Mouse (Mus musculus) MEL (cell line): ENCODE measurements around the gene Chd6. TPM values are rescaled to one million over a fixed set of nuclear protein-coding genes. Genes with fewer than 3 reads are reported as not detected.

ENCODE experiments used
- DNase-seq: peaks from one replicate; pipeline ENCODE4 v3.0.0; 2011; ENCODE audit warnings: low read depth, low spot score
- H3K27ac ChIP-seq: 2 replicates; pipeline ENCODE4 v1.5.1; 2012; ENCODE audit warnings: low read depth, mild to moderate bottlenecking, control low read depth, low read length, moderate library complexity; ENCODE audit not compliant: control insufficient read depth
- H3K27me3 ChIP-seq, 2 experiments: fragments of 150-350 bp in 1 of 2; sonication (generic) in 1 of 2; 2 replicates each; pipeline ENCODE4 v1.6.1; 2012; ENCODE audit warnings: low read length in 2 of 2, mild to moderate bottlenecking in 2 of 2, improper control_type of control experiment in 1 of 2, moderate library complexity in 1 of 2; ENCODE audit not compliant: insufficient read depth in 2 of 2, control insufficient read depth in 1 of 2
- H3K36me3 ChIP-seq, 2 experiments: 2 replicates each; pipeline ENCODE4 v1.6.1; 2012 to 2014; ENCODE audit warnings: low read length in 2 of 2, improper control_type of control experiment in 1 of 2, inconsistent platforms in 1 of 2, mild to moderate bottlenecking in 1 of 2; ENCODE audit not compliant: insufficient read depth in 2 of 2, control insufficient read depth in 1 of 2
- H3K4me1 ChIP-seq, 2 experiments: fragments of 150-350 bp in 1 of 2; sonication (generic) in 1 of 2; 2 replicates each; pipeline ENCODE4 v1.6.1; 2012; ENCODE audit warnings: low read length in 2 of 2, improper control_type of control experiment in 1 of 2, mild to moderate bottlenecking in 1 of 2; ENCODE audit not compliant: insufficient read depth in 2 of 2, control insufficient read depth in 1 of 2
- H3K4me3 ChIP-seq, 2 experiments: fragments of 150-350 bp in 1 of 2; sonication (generic) in 1 of 2; 2 replicates each; pipeline ENCODE4 v1.5.1; 2012; ENCODE audit warnings: low read depth in 2 of 2, low read length in 2 of 2, mild to moderate bottlenecking in 2 of 2, moderate library complexity in 2 of 2, control low read depth in 1 of 2, improper control_type of control experiment in 1 of 2; ENCODE audit not compliant: control insufficient read depth in 1 of 2, insufficient read depth in 1 of 2
- H3K79me2 ChIP-seq: 2 replicates; pipeline ENCODE4 v1.6.1; 2012; ENCODE audit warnings: mild to moderate bottlenecking, low read length, moderate library complexity; ENCODE audit not compliant: control insufficient read depth, poor library complexity, insufficient read depth
- H3K9ac ChIP-seq: 2 replicates; pipeline ENCODE4 v1.6.1; 2012; ENCODE audit warnings: low read depth, mild to moderate bottlenecking, control low read depth, low read length, moderate library complexity; ENCODE audit not compliant: control insufficient read depth, poor library complexity, severe bottlenecking
- H3K9me3 ChIP-seq: fragments of 150-350 bp; sonication (generic); replicated peaks from 2 replicates; pipeline ENCODE4 v1.6.1; 2012; ENCODE audit warnings: mild to moderate bottlenecking, low read length, improper control_type of control experiment, moderate library complexity; ENCODE audit not compliant: insufficient read depth
- BHLHE40 ChIP-seq: IDR thresholded peaks from 2 replicates; pipeline ENCODE4 v1.6.1; 2012; ENCODE audit warnings: low read depth, mild to moderate bottlenecking, inconsistent platforms, low read length, improper control_type of control experiment, borderline replicate concordance
- CHD1 ChIP-seq: IDR thresholded peaks from 2 replicates; pipeline ENCODE4 v1.6.1; 2012; ENCODE audit warnings: low read depth, mild to moderate bottlenecking, inconsistent platforms, low read length, improper control_type of control experiment
- CTCF ChIP-seq, 3 experiments: IDR thresholded peaks in 2 of 3; conservative IDR thresholded peaks in 1 of 3; 2 replicates each; pipeline ENCODE4 v1.5.1; 2011 to 2012; ENCODE audit warnings: low read length in 3 of 3, low read depth in 2 of 3, mild to moderate bottlenecking in 2 of 3, improper control_type of control experiment in 1 of 3, inconsistent platforms in 1 of 3, mixed read lengths in 1 of 3, moderate library complexity in 1 of 3; ENCODE audit not compliant: control insufficient read depth in 1 of 3, insufficient read depth in 1 of 3, poor library complexity in 1 of 3, severe bottlenecking in 1 of 3
- E2F4 ChIP-seq: IDR thresholded peaks from 2 replicates; pipeline ENCODE4 v1.6.1; 2011; ENCODE audit warnings: low read depth, low read length, improper control_type of control experiment, borderline replicate concordance
- ETS1 ChIP-seq: IDR thresholded peaks from 2 replicates; pipeline ENCODE4 v1.6.1; 2012; ENCODE audit warnings: low read depth, mild to moderate bottlenecking, inconsistent platforms, low read length, improper control_type of control experiment, moderate library complexity
- GABPA ChIP-seq: IDR thresholded peaks from 2 replicates; pipeline ENCODE4 v1.6.1; 2012; ENCODE audit warnings: low read depth, mild to moderate bottlenecking, inconsistent platforms, low read length, improper control_type of control experiment, moderate library complexity
- GATA1 ChIP-seq: IDR thresholded peaks from 2 replicates; pipeline ENCODE4 v1.6.1; 2011; ENCODE audit warnings: low read depth, low read length, improper control_type of control experiment
- HCFC1 ChIP-seq: IDR thresholded peaks from 2 replicates; pipeline ENCODE4 v1.6.1; 2012; ENCODE audit warnings: low read depth, mild to moderate bottlenecking, inconsistent platforms, low read length, improper control_type of control experiment, moderate library complexity
- JUND ChIP-seq: IDR thresholded peaks from 2 replicates; pipeline ENCODE4 v1.6.1; 2011; ENCODE audit warnings: low read depth, mild to moderate bottlenecking, improper control_type of control experiment, low read length
- KAT2A ChIP-seq: conservative IDR thresholded peaks from 2 replicates; pipeline ENCODE4 v1.6.1; 2012; ENCODE audit warnings: low read depth, low read length, improper control_type of control experiment, inconsistent platforms
- MAFK ChIP-seq: IDR thresholded peaks from 2 replicates; pipeline ENCODE4 v1.6.1; 2011; ENCODE audit warnings: low read depth, mild to moderate bottlenecking, low read length, improper control_type of control experiment, borderline replicate concordance
- MAX ChIP-seq: IDR thresholded peaks from 2 replicates; pipeline ENCODE4 v1.6.1; 2011; ENCODE audit warnings: low read length, improper control_type of control experiment
- MEF2A ChIP-seq: IDR thresholded peaks from 2 replicates; pipeline ENCODE4 v1.6.1; 2014; ENCODE audit warnings: low read depth, mild to moderate bottlenecking, inconsistent platforms, low read length, improper control_type of control experiment; ENCODE audit not compliant: poor library complexity, insufficient replicate concordance, severe bottlenecking; ENCODE audit errors: extremely low read depth
- MXI1 ChIP-seq: IDR thresholded peaks from 2 replicates; pipeline ENCODE4 v1.6.1; 2011; ENCODE audit warnings: mild to moderate bottlenecking, low read depth, low read length, improper control_type of control experiment
- MYC ChIP-seq: IDR thresholded peaks from 2 replicates; pipeline ENCODE4 v1.6.1; 2011; ENCODE audit warnings: low read depth, mild to moderate bottlenecking, low read length, improper control_type of control experiment, moderate library complexity
- RCOR1 ChIP-seq: IDR thresholded peaks from 2 replicates; pipeline ENCODE4 v1.6.1; 2012; ENCODE audit warnings: low read depth, mild to moderate bottlenecking, inconsistent platforms, low read length, improper control_type of control experiment
- TAL1 ChIP-seq: IDR thresholded peaks from 2 replicates; pipeline ENCODE4 v1.6.1; 2012; ENCODE audit warnings: mild to moderate bottlenecking, inconsistent platforms, low read length, moderate library complexity, mixed read lengths
- TCF12 ChIP-seq: IDR thresholded peaks from 2 replicates; pipeline ENCODE4 v1.6.1; 2014; ENCODE audit warnings: low read depth, mild to moderate bottlenecking, inconsistent platforms, low read length, improper control_type of control experiment, moderate library complexity
- UBTF ChIP-seq: IDR thresholded peaks from 2 replicates; pipeline ENCODE4 v1.6.1; 2012; ENCODE audit warnings: low read depth, mild to moderate bottlenecking, inconsistent platforms, low read length, improper control_type of control experiment, moderate library complexity, borderline replicate concordance; ENCODE audit not compliant: insufficient read depth
- ZC3H11A ChIP-seq: IDR thresholded peaks from 2 replicates; pipeline ENCODE4 v1.6.1; 2012; ENCODE audit warnings: low read depth, mild to moderate bottlenecking, inconsistent platforms, low read length, improper control_type of control experiment
- ZKSCAN1 ChIP-seq: IDR thresholded peaks from 2 replicates; pipeline ENCODE4 v1.6.1; 2012; ENCODE audit warnings: low read depth, mild to moderate bottlenecking, inconsistent platforms, low read length, improper control_type of control experiment, moderate library complexity
- ZMIZ1 ChIP-seq: IDR thresholded peaks from 2 replicates; pipeline ENCODE4 v1.6.1; 2012; ENCODE audit warnings: low read depth, mild to moderate bottlenecking, inconsistent platforms, low read length, improper control_type of control experiment, moderate library complexity
- polyA plus RNA-seq, 2 experiments: library from polyadenylated mRNA; stranded (reverse) in 1 of 2; unstranded in 1 of 2; fragments of >175 nt in 1 of 2; fragments of >200 nt in 1 of 2; gene quantifications; 2 replicates each; pipeline versions ENCODE4 v1.2.1 to v1.2.4; 2012; ENCODE audit warnings: low replicate concordance in 2 of 2, low read depth in 1 of 2; ENCODE audit not compliant: insufficient read length in 2 of 2, insufficient read depth in 1 of 2, missing spikeins in 1 of 2
- total RNA-seq: library from RNA; depleted of rRNA; stranded (reverse); fragments of 300-350 nt; gene quantifications from 2 replicates; pipeline ENCODE4 v1.2.3, GENCODE M21; 2012

Chd6 gene
- total and polyA plus RNA-seq, 3 experiments, result 9.7 to 200 (median 15.4) TPM

DNA sequence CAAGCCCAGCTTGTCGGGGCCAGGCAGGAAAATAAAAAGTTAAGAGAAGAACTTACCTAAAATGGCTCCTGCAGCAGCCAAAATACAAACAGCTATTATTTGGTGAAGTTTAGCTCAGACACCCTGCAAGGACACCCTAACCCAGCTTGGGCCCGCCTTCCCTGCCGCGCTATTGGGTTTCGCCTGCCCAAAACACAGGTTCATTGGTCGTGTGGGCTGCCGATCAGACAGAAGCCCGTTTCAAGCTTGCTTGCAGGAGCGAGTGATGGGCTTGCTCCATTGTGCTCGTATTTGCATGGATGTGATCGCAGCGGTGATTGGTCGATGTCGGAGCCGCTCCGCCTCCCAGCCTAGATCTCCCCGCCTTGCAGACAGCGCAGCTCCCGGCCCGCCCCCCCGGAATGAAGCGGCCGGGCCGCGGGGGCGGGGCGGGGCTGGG is at the start of gene Chd6 (continued):
- TF ChIP-seq TCF12 (no peak), ETS1 (no peak)
- TF ChIP-seq, all 39 proteins: peak for 10

GRCm38 (mm10) chr2:161150004-161150842 is 41.3 kb upstream of the Chd6 start:
- H3K4me3 ChIP-seq, result no peak overlapping the region
- DNase-seq, result no peak
- no peak for TF ChIP-seq MEF2A
- TF ChIP-seq CTCF (IDR thresholded peaks at IDR 0.05 in 2 of 3, conservative IDR thresholded peaks at IDR 0.05 in 1 of 3; ENCODE audit: control insufficient read depth in 1 of 3, insufficient read depth in 1 of 3, low read depth in 2 of 3, low read length in 3 of 3, poor library complexity in 1 of 3, severe bottlenecking in 1 of 3), result no peak
- TF ChIP-seq GATA1, result no peak
- no peak for TF ChIP-seq BHLHE40
- no peak for TF ChIP-seq MYC
- TF ChIP-seq HCFC1, result no peak
- TF ChIP-seq TAL1, result no peak
- TF ChIP-seq MAFK, result no peak
- TF ChIP-seq KAT2A, result no peak
- TF ChIP-seq RCOR1, result no peak
- no peak for TF ChIP-seq UBTF
- no peak for TF ChIP-seq ZKSCAN1
- no peak for TF ChIP-seq E2F4
- no peak for TF ChIP-seq ZC3H11A
- TF ChIP-seq JUND, result no peak
- no peak for TF ChIP-seq GABPA
- no peak for TF ChIP-seq CHD1
- TF ChIP-seq ZMIZ1, result no peak
- no peak for TF ChIP-seq MXI1
- TF ChIP-seq MAX, result no peak
- TF ChIP-seq, all 39 proteins: peak for 0
- no peak overlapping the region for H3K27ac ChIP-seq
- H3K79me2 ChIP-seq, result no peaks in the 10 kb centered on the region
- no peaks in the 10 kb centered on the region for H3K4me1 ChIP-seq
- H3K9me3 ChIP-seq, result no peaks in the 10 kb centered on the region
- no peak overlapping the region for H3K9ac ChIP-seq
- H3K27me3 ChIP-seq, result no peaks in the 10 kb centered on the region
- H3K36me3 ChIP-seq, result no peaks in the 10 kb centered on the region
